Mouse (Mus musculus): ENCODE results near the gene Camkv. TPM values are rescaled to one million over a fixed set of nuclear protein-coding genes. Genes with fewer than 3 reads are reported as not detected.

The Camkv gene
- total RNA-seq, 2 experiments from 2014 or later = not detected

DNA sequence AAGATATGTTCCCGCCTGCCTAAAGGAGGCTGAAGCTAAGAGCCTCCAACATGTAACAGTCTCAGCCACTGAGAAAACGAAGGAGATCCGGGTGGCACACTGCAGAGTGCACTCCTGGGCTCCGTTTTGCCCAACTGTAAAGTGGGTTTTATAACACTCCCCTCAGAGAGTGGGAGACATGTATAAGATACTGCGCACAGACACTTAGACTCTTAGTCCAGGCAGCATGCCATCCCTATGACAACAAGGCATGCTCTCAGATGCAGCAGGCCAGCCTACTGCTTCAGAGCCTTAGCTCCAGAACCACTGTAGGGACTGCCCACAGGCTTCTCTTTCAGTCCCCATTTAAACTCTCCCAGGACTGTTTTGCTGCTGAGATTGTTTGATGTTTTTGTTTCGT is 16.6 kb upstream of the Camkv start:
- ATAC-seq (replicated peaks; ENCODE audit: low FRiP score, poor library complexity, severe bottlenecking) = no peak

DNA sequence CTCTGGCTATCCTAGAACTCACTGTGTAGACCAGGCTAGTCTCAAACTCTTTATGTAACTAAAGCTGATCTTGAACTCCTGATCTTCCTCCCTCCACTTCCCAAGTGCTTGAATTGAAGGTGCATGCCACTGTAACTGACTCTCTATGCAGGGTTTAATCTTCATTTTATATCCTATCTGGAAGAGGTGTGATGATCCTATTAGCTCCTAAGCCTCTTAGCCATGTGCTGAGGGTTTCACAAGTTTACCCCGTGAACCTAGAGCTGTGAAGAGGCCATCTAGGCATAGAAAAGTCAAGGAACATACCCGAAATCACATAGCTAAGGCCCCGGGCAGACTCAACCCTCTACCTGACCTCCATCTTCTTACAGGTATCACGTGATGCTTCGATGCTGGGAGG is 16.0 kb upstream of the Camkv start:
- no peak for ATAC-seq (replicated peaks; ENCODE audit: low FRiP score, poor library complexity, severe bottlenecking)

DNA sequence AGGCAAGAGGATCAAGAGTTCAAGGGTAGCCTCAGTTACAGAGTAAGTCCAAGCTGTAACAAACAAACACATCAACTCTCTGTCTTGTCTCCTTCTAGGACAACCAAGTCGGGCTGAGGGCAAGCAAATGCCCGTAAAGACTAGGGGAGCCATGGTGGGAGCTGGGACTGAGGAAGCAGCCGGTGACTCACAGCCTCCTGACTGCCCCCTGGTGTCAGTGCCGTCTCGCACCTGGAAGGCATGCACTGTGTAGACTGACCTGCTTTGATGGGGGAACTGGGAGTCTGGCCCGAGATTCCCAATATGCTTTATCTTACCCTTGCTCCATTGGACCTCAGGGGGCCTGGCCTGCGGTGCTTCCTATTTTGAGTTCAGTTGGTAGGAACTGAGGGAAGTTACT is 12.5 kb upstream of the Camkv start:
- no peak for ATAC-seq (replicated peaks; ENCODE audit: low FRiP score, poor library complexity, severe bottlenecking)

DNA sequence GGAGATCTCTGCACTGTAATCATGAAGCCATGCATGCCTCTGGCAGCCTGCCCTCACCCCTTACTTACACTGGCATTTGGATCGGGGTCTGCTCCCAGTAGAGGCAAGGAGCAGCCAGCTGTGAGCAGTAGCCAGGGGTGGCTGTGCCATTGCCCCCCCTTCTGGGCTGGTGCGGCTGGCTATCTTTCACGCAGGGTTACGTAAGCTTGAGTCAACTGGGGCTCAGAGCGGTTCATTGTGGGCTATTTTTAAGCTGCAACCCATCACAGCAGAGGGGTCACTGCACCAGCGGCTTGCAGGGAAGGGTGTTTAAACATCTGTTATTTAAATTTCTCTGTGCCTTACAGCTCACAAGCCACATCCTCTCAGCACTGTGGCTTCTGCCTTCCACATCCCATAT is 11.5 kb upstream of the Camkv start:
- no peak for ATAC-seq (replicated peaks; ENCODE audit: low FRiP score, poor library complexity, severe bottlenecking)

DNA sequence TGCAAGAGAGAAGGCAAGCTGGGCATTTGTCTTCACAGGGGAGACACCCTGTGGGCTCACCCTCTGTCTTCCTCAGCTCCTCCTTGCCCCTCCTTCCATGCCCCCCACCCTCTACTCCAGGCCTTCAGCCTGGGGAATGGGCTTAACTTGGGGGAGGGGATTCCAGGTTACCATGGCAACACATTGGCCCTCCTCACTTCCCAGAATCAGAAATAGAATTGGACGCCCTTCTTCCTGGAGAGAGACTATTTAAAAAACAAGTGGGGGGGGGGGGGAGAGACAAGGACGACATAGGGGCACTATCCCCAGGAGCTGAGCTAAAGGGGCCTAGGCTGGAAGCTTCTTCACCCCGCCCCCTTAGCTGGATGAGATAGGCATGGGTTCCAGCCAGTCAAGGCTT is 10.2 kb upstream of the Camkv start:
- no peak for ATAC-seq (replicated peaks; ENCODE audit: low FRiP score, poor library complexity, severe bottlenecking)

DNA sequence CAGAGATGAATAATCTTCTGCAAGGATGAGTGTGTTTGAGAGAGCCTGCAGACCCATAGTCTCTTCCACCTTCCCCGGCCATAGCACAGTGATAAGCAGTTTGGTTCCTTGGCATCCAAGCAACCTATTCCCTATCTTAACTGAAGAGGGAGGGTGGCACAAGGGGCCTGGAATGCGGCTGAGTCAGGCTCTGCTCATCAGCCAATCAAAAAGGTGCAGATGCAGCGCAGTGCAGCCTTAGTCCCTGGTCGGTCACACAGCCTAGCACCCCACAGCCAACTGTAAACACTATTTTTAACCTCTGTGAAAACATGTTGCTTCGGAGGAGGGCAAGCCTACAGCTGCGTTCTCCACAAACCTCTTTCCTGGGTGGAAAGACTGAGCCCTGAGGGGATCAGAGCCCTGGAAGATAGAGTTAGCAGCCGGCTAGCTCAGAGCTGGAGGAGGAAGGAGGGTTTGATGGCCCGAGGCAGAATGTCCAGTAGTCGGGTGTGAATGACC is 8.5 kb upstream of the Camkv start:
- no peak for ATAC-seq (replicated peaks; ENCODE audit: low FRiP score, poor library complexity, severe bottlenecking)

DNA sequence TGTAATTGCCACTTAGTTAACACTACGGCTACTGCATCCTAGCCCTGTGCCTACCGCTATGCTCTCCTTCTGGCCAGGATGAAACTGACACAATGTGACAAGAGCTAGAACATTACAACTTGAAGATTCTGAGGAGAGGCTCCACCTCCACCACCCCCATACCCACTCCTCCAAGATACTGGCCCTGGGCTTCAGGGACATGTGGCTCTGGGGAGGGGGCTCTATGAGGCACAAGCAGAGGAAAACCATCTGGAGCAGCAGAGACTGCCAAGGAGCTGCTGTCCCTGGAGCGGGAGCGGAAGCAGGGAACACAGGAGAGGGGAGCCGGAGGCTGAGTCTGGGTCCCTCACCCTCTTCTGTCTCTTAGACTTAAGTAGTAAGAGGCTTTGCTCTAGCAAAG is 7.7 kb upstream of the Camkv start:
- ATAC-seq (replicated peaks; ENCODE audit: low FRiP score, poor library complexity, severe bottlenecking) = no peak

DNA sequence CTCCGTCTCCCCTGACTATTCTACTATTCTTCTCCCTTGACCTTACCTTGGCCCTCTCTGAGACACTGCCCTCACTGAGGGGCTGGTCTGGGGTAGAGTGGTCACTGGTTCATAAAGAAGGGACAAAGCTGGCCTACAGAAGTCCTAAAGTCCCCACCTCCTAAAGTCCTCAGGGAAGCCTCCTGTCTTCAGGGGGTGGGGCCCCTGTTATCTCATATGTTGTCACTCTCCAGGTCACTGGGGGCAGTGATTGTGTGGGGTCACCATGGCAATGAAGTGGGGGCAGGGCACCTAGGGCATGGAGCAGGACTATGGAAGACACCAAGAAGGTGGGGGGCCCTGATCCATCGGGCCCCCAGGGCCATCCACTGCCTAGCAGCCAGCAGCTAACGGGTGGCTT is 7.3 kb upstream of the Camkv start, which contains the start of gene Actl11:
Gene Actl11, plus strand, starts transcription at position 301 of the 400 bp plus-strand sequence.
- ATAC-seq (replicated peaks; ENCODE audit: low FRiP score, poor library complexity, severe bottlenecking) = no peak

DNA sequence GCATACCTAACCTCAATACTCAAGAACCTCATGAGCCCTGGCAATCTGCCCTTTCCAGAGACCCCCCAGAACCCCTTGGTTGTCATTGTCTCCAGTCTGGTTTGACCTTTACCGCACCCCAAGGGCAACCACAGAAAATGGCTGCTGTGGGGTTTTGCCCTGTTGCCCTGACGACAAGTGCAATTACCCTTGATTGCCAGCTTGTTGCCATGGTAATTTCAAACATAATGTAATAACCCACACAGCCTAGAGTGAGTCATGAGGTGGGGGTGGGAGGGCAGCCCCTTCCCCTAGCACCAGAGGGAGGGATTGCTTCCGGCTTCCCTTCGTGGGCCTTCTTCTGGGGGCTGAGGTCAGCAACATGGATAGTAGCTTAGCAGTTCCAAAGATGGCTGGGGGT is 3.3 kb upstream of the Camkv start:
- ATAC-seq (replicated peaks; ENCODE audit: low FRiP score, poor library complexity, severe bottlenecking) = no peak

DNA sequence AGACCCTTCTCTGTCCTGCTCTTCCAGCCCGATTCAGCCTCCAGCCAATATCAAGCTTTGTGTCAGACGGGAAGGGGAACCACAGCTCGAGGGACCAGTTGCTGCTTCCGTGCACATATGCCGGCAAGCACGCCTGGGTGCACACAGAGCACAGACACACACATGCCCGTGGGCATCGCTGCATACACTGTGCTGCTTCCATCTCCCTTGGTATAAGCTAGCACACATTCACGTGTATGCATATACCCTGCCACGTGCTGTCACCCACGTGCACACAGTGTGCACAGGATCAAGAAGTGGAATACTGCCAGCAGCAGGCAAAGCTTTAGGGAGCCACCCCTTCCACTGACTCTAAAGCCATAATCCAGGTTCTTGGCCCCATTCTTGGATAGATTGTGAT is 1.3 kb upstream of the Camkv start:
- ATAC-seq (replicated peaks; ENCODE audit: low FRiP score, poor library complexity, severe bottlenecking) = no peak

DNA sequence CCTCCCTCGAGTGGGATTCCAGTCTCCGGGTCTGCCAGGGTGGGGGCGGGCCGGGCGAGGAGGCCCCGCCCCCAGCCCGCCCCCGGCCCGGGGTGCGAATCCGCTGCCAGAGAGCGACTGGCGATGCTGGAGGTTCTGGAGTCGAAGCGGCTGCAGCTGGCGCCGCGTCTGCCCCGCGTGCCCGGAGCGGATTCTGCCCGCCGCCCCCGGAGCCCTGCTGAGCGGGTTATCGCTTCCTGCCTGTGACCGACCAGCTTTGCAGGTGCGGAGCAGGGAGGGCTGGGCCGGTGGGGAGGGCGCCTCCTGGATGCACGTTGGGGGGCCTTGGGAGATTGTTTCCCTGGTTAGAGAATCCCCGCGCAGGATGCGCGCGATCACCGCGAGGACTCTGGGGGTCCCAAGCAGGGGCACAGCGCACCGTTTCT is 328 bp downstream of the Camkv start:
- no peak for ATAC-seq (replicated peaks; ENCODE audit: low FRiP score, poor library complexity, severe bottlenecking)

DNA sequence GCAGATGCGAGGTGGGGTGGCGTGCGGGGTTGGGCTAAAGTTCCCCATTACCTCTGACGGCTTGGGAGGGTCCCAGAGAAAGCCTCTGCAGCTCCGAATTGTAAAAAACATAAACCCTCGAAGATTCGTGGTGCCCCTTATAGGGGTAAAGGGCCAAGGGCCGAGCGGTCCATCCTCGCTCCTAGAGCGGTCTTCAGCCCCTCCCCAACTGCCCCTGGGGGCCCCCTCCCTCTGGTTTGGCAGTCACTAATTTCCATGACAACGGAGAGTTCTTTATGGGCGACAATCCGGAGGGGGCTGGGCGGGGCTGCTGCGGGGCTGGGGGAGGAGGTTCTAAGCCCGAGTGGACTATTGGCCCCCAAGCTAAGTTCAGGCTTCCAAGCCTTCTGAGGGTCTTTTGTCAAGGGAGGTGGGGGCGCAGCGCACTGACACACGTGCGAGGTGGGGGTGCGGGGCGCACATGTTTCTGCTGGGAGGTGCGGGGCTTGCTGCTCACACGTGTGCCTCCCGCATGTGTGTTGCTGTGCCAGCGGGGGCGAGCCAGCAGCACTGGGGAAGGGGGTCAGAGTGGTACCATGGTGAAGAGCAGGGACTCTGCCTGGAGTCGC is 845 bp downstream of the Camkv start:
- no peak for ATAC-seq (replicated peaks; ENCODE audit: low FRiP score, poor library complexity, severe bottlenecking)

DNA sequence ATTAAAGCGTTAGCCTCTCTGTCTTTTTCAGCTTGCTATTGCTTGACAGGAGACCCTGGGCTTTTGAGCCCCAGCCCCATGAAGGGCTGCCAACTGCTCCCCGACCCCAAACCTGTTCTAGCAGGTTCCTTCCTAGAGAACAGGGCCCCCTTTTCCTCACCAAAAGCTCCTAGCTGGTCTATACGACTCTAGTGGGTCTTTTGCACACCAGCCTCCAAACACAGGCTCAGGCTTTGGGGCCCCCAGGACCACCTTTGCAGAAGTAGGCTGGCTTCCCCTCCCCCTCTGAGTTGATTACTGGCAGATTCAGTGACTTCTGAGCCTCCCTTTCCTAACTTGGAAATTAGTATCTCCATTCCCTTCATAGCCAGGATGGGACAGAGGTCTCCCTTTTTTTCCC is 1.4 kb downstream of the Camkv start:
- ATAC-seq (replicated peaks; ENCODE audit: low FRiP score, poor library complexity, severe bottlenecking) = no peak

DNA sequence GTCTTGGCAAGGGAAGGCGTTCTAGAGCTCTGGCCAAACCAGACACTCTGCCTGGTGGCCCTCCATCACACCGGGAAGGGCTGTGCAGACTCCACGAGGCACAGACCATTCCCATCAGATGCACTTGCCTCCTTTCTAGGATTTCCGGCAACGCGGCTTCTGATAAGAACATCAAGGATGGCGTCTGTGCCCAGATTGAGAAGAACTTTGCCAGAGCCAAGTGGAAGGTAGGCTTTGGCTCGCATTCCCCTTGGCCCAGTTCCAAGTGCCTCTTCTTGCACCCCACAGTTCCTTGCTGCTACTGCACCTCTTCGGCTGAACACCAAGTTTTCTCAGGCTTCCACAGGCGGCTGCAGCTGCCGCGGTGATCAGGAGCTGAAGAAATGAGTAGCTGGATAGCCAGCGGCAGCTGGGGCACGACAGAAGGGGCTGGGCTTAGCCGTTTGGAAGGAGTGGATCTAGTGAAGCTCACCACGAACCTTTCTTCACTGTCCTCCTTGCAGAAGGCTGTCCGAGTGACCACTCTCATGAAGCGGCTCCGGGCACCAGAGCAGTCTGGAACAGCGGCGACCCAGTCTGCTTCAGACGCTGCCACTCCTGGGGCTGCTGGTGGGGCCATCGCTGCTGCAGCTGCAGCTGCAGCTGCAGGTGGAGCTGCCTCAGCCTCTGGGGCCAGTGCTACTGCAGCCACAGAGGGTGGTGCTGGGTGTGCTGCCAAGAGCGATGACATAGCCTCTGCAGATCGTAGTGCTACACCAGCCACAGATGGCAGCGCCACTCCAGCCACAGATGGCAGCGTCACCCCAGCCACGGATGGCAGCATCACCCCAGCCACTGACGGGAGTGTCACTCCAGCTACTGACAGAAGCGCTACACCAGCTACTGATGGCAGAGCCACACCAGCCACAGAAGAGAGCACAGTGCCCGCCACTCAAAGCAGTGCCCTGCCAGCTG is 12.0 kb downstream of the Camkv start:
- ATAC-seq (replicated peaks; ENCODE audit: low FRiP score, poor library complexity, severe bottlenecking) = 0 out of 2 replicates have a peak, but pooled peaks have one; percentile 38

DNA sequence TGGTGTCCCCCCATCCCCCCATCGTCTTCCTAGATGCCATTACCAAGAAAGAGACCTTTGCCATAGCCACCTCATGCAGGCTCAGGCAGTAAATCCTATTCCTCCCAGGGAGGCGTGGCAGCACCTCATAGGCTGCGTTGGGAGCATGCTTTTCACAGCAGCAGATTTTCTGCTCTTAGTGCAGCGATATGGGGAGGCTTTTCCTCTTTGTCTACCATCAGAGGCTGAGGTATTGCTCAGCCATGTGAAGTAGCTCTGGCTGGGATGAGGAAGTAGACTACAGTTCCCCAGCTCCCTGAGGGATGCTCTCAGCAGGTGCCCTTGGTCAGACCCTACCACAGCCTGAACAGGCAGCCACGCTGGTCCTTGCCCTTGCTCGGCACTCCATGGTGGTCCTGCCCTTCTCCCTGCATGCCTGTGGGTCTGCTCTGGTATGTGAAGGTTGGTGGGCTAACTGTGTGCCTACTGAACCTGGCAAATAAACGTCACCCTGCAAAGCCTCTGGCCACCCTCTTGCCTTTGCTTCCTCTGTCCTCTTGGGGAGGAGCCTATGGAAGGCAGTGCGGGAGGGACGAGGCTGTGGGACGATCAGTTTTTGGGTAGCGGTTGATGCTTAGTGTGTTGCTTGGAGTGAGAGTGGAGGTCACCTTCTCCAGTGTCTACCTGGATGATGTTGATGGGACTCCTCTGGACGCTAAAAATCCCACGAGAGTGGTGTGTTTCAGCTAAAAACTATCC is 13.9 kb downstream of the Camkv start:
- no peak for ATAC-seq (replicated peaks; ENCODE audit: low FRiP score, poor library complexity, severe bottlenecking)

DNA sequence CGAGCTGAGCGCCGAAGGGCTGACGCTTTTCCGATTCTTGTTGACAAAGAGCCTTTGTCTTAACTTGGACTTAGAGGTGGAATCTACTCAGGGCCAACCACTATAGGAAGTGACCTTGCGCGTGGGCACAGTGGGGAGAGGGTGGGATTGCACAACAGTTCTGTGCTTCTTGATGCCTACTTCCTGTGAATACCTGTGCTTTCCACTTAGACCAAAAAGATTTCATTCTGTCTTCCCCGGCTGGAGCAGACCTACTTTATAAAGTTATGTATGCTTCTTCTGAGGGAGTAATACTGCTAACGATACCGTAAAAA is 14.4 kb downstream of the Camkv start, which contains the start of gene Traip:
Gene Traip, plus strand, starts transcription at position 215 of the 314 bp plus-strand sequence.
- no peak for ATAC-seq (replicated peaks; ENCODE audit: low FRiP score, poor library complexity, severe bottlenecking)

DNA sequence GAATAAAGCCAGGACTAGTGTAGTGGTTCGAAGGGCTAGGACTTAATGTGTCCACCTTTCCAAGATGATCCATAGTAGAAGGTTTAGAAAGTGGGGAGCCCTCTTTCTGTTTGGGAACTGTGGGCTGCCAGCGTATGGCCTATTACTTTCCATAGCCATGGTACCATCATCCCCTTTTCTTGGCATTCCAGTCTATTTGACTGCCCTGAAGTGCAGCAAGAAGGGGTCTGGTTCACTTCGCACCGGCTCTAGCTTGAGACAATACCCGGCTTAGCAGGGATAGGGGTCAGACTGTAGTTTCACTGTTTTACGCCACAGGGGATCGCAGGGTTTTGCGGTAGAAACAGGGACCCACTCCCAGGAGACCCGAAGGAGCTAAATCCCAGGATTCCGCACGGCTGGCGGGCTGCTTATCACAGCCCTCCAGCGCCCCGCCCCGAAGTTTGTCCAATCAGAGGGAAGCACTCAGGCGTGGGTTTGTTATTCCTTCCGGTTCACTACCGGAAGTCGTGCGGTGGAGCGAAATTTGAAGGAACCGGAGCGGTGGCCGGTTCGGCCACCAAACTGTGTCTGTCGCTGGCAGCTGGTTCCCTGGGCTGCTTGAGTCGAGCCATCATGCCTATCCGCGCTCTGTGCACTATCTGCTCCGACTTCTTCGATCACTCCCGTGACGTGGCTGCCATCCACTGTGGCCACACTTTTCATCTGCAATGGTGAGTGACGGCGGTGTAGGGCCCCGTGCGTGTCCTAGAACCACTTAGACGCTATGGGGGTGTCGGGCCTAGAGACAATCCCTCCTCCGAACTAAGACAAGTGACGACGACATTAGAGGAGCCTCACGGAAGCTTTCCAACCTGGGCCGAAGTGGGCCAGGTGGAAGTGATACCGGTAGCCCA is 15.2 kb downstream of the Camkv start:
- ATAC-seq (replicated peaks; ENCODE audit: low FRiP score, poor library complexity, severe bottlenecking) = peak; percentile 97

DNA sequence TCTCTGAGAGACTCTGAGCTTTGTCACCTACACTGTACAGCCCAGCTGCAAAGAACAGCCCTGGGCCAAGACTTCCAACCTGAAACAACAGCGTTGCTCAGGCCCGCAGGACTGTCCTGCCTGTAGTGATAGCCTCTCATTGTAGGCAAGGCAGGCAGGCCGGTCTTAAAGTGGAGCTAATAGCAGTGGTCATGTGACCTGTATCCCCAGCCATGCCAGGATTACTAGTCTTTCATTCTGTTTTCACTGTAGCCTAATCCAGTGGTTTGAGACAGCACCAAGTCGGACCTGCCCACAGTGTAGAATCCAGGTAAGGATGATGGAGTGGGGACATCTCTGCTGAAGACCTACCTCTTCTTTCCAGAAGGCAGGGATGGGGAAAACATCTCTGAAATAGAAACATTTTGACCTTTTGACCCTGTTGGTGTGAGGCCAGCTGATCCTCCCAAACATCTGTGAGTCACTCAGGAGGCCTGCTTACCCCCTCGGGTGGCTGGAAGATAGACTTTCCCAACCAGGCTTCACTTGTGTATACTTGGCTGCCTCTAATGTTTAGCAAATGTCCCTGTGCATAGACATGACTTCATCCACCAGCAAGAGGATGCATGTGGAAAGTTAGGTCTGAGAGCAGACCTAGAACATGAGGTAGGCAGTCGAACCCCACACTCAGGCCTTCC is 20.3 kb downstream of the Camkv start:
- no peak for ATAC-seq (replicated peaks; ENCODE audit: low FRiP score, poor library complexity, severe bottlenecking)

DNA sequence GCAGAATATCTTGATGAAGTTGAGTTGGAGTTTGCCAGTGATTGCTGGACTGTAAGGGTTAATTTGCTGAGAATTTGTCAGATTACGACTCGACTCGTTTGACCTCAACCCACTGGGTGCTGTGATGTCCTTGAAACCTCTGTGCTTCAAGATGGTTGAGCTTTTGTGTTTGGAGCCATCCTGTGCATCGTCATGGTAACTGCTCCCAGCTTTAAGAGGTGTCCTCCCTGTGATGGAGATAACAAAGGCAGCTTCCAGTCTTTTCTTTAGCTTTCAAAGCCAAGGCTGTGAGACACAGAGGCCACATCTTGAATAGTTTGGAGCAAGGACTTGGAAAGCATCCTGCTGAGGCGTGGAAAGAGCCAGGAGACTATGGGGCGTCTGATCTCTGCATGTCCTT is 21.7 kb downstream of the Camkv start:
- ATAC-seq (replicated peaks; ENCODE audit: low FRiP score, poor library complexity, severe bottlenecking) = no peak
